Mouse (Mus musculus) bone marrow, adult 2 months (tissue): ENCODE data around the gene Slc38a10.

ENCODE experiments used
- CTCF ChIP-seq: fragments of 200-500 bp; IDR thresholded peaks from 2 replicates; pipeline ENCODE4 v1.5.1; 2011; ENCODE audit warnings: low read length, control low read depth; ENCODE audit not compliant: control insufficient read depth, insufficient read depth
- POLR2A ChIP-seq: fragments of 200-500 bp; IDR thresholded peaks from 2 replicates; pipeline ENCODE4 v1.6.1; 2011; ENCODE audit warnings: low read depth, mild to moderate bottlenecking, control low read depth, low read length, borderline replicate concordance; ENCODE audit not compliant: control insufficient read depth

GRCm38 (mm10) chr11:120092817-120093591, 58.1 kb downstream of the Slc38a10 start:
- TF ChIP-seq CTCF, result no peak
- TF ChIP-seq POLR2A, result no peak
